Mouse (Mus musculus) neural tube, embryonic 13.5 days (tissue): ENCODE measurements around the gene E330017A01Rik. TPM values are rescaled to one million over a fixed set of nuclear protein-coding genes. Genes with fewer than 3 reads are reported as not detected.

ENCODE experiments used
- ATAC-seq: fragments of 200-750 bp; cut with Nextera tagmentation; 2 replicates; pipeline ENCODE4 v1.8.0; 2017; ENCODE audit warnings: low read depth, mild to moderate bottlenecking, moderate TSS enrichment, moderate library complexity
- H3K27ac ChIP-seq: fragments of 300-500 bp; sonication (generic); replicated peaks from 2 replicates; pipeline ENCODE4 v1.5.1; 2015; ENCODE audit warnings: moderate library complexity, mild to moderate bottlenecking, inconsistent platforms
- H3K27me3 ChIP-seq: fragments of 300-500 bp; sonication (generic); 2 replicates; pipeline ENCODE4 v1.6.1; 2015; ENCODE audit warnings: mild to moderate bottlenecking, inconsistent platforms
- H3K36me3 ChIP-seq: fragments of 300-500 bp; sonication (generic); 2 replicates; pipeline ENCODE4 v1.6.1; 2015; ENCODE audit warnings: mild to moderate bottlenecking, inconsistent platforms
- H3K4me1 ChIP-seq: fragments of 300-500 bp; sonication (generic); replicated peaks from 2 replicates; pipeline ENCODE4 v1.6.1; 2015; ENCODE audit warnings: inconsistent platforms
- H3K4me2 ChIP-seq: fragments of 300-500 bp; sonication (generic); 2 replicates; pipeline ENCODE4 v1.6.1; 2015; ENCODE audit warnings: inconsistent platforms, mild to moderate bottlenecking, moderate library complexity
- H3K4me3 ChIP-seq: fragments of 300-500 bp; sonication (generic); 2 replicates; pipeline ENCODE4 v1.5.1; 2015; ENCODE audit warnings: mild to moderate bottlenecking, inconsistent platforms
- H3K9ac ChIP-seq: fragments of 300-500 bp; sonication (generic); 2 replicates; pipeline ENCODE4 v1.6.1; 2015; ENCODE audit warnings: moderate library complexity, mild to moderate bottlenecking, inconsistent platforms
- H3K9me3 ChIP-seq: fragments of 300-500 bp; sonication (generic); 2 replicates; pipeline ENCODE4 v1.6.1; 2016; ENCODE audit warnings: inconsistent platforms
- WGBS: fragments of 180-500 bp; shearing (Covaris S2); methylation state at CpG from one replicate; pipeline ENCODE4 v1.1.7; 2015; 5-methylcytosine and 5-hydroxymethylcytosine counted together
- polyA plus RNA-seq: library from polyadenylated mRNA; unstranded; fragments of >200 nt; fragmentation: Nextera tagmentation; extraction: Ambion mirVana; gene quantifications from 2 replicates; pipeline ENCODE4 v1.2.1, GENCODE M21; 2015

Gene E330017A01Rik
- polyA plus RNA-seq, 1 experiment from 2014 or later, result 0.24 TPM

- 90% methylated on average over 6 of the region's 6 CpGs for WGBS
- no peak overlapping the region for H3K9ac ChIP-seq
- H3K36me3 ChIP-seq, result no peaks in the 10 kb centered on the region
- H3K4me1 ChIP-seq, result no peaks in the 10 kb centered on the region
- H3K27ac ChIP-seq, result no peak overlapping the region
- no peak for ATAC-seq
- H3K4me2 ChIP-seq, result no peak overlapping the region
- no peaks in the 10 kb centered on the region for H3K27me3 ChIP-seq
- no peaks in the 10 kb centered on the region for H3K9me3 ChIP-seq
- H3K4me3 ChIP-seq, result no peak overlapping the region
Measured at GRCm38 (mm10) chr16:58658668-58659067, 20.1 kb upstream of the E330017A01Rik start.

GRCm38 (mm10) chr16:58656526-58656925 lies 18.0 kb upstream of the E330017A01Rik start:
- no peak for ATAC-seq
- 91% methylated on average over 4 of the region's 4 CpGs for WGBS

GRCm38 (mm10) chr16:58655751-58656150 lies 17.2 kb upstream of the E330017A01Rik start:
- Histone ChIP-seq H3K9ac (no peak overlapping the region), H3K4me3 (no peak overlapping the region), H3K4me1 (no peaks in the 10 kb centered on the region), H3K36me3 (no peaks in the 10 kb centered on the region), H3K9me3 (no peaks in the 10 kb centered on the region), H3K4me2 (no peak overlapping the region), H3K27ac (no peak overlapping the region), H3K27me3 (no peaks in the 10 kb centered on the region)
- ATAC-seq, result no peak

More at GRCm38 (mm10) chr16:58656526-58656925, 18.0 kb upstream of the E330017A01Rik start:
- H3K9me3 ChIP-seq, result no peaks in the 10 kb centered on the region
- H3K4me2 ChIP-seq, result no peak overlapping the region
- no peak overlapping the region for H3K4me3 ChIP-seq
- H3K4me1 ChIP-seq, result no peaks in the 10 kb centered on the region
- H3K36me3 ChIP-seq, result no peaks in the 10 kb centered on the region
- H3K27me3 ChIP-seq, result no peaks in the 10 kb centered on the region
- no peak overlapping the region for H3K9ac ChIP-seq
- H3K27ac ChIP-seq, result no peak overlapping the region

GRCm38 (mm10) chr16:58649979-58650378 lies 11.4 kb upstream of the E330017A01Rik start:
- no peaks in the 10 kb centered on the region for H3K36me3 ChIP-seq
- no peak overlapping the region for H3K4me2 ChIP-seq
- no peak overlapping the region for H3K4me3 ChIP-seq
- no peaks in the 10 kb centered on the region for H3K9me3 ChIP-seq
- WGBS, result 95% methylated on average over 10 of the region's 10 CpGs
- no peaks in the 10 kb centered on the region for H3K27me3 ChIP-seq
- no peak overlapping the region for H3K9ac ChIP-seq
- H3K27ac ChIP-seq, result no peak overlapping the region
- H3K4me1 ChIP-seq, result no peaks in the 10 kb centered on the region
- no peak for ATAC-seq

GRCm38 (mm10) chr16:58638016-58638415 lies 523 bp downstream of the E330017A01Rik start:
- H3K27ac ChIP-seq, result no peak overlapping the region
- no peak overlapping the region for H3K4me3 ChIP-seq
- H3K4me1 ChIP-seq, result no peaks in the 10 kb centered on the region
- no peaks in the 10 kb centered on the region for H3K27me3 ChIP-seq
- H3K36me3 ChIP-seq, result no peaks in the 10 kb centered on the region
- WGBS, result 80% methylated on average over 7 of the region's 7 CpGs
- H3K9me3 ChIP-seq, result no peaks in the 10 kb centered on the region
- no peak overlapping the region for H3K9ac ChIP-seq
- ATAC-seq, result no peak
- no peak overlapping the region for H3K4me2 ChIP-seq

- H3K27me3 ChIP-seq, result no peaks in the 10 kb centered on the region
- no peaks in the 10 kb centered on the region for H3K4me1 ChIP-seq
- H3K4me3 ChIP-seq, result no peak overlapping the region
- no peak overlapping the region for H3K9ac ChIP-seq
- no peaks in the 10 kb centered on the region for H3K36me3 ChIP-seq
- ATAC-seq, result no peak
- 88% methylated on average over 4 of the region's 4 CpGs for WGBS
- H3K27ac ChIP-seq, result no peak overlapping the region
- no peaks in the 10 kb centered on the region for H3K9me3 ChIP-seq
- H3K4me2 ChIP-seq, result no peak overlapping the region
Measured at GRCm38 (mm10) chr16:58637448-58637847, 1.1 kb downstream of the E330017A01Rik start.

- no peak overlapping the region for H3K27ac ChIP-seq
- H3K27me3 ChIP-seq, result no peaks in the 10 kb centered on the region
- H3K36me3 ChIP-seq, result no peaks in the 10 kb centered on the region
- no peaks in the 10 kb centered on the region for H3K9me3 ChIP-seq
- 53% methylated on average over 2 of the region's 2 CpGs for WGBS
- H3K4me3 ChIP-seq, result no peak overlapping the region
- H3K4me1 ChIP-seq, result no peaks in the 10 kb centered on the region
- H3K4me2 ChIP-seq, result no peak overlapping the region
- no peak overlapping the region for H3K9ac ChIP-seq
- ATAC-seq, result no peak
Measured at GRCm38 (mm10) chr16:58635866-58636265, 2.7 kb downstream of the E330017A01Rik start.

- Histone ChIP-seq H3K9me3 (no peaks in the 10 kb centered on the region), H3K4me3 (no peak overlapping the region), H3K27me3 (no peaks in the 10 kb centered on the region), H3K27ac (no peak overlapping the region), H3K9ac (no peak overlapping the region), H3K36me3 (no peaks in the 10 kb centered on the region), H3K4me1 (no peaks in the 10 kb centered on the region), H3K4me2 (no peak overlapping the region)
- 65% methylated on average over 2 of the region's 2 CpGs for WGBS
- ATAC-seq, result no peak
Measured at GRCm38 (mm10) chr16:58629736-58630135, 8.8 kb downstream of the E330017A01Rik start.

- no peak overlapping the region for H3K27ac ChIP-seq
- no peaks in the 10 kb centered on the region for H3K27me3 ChIP-seq
- no peak overlapping the region for H3K9ac ChIP-seq
- no peaks in the 10 kb centered on the region for H3K9me3 ChIP-seq
- H3K4me3 ChIP-seq, result no peak overlapping the region
- no peak for ATAC-seq
- H3K36me3 ChIP-seq, result no peaks in the 10 kb centered on the region
- 92% methylated on average over 5 of the region's 5 CpGs for WGBS
- no peaks in the 10 kb centered on the region for H3K4me1 ChIP-seq
- H3K4me2 ChIP-seq, result no peak overlapping the region
Measured at GRCm38 (mm10) chr16:58628968-58629367, 9.6 kb downstream of the E330017A01Rik start.

GRCm38 (mm10) chr16:58628336-58628680 lies 10.2 kb downstream of the E330017A01Rik start:
- WGBS, result 100% methylated on average over 2 of the region's 2 CpGs
- no peaks in the 10 kb centered on the region for H3K36me3 ChIP-seq
- ATAC-seq, result no peak
- H3K27ac ChIP-seq, result no peak overlapping the region
- no peak overlapping the region for H3K4me2 ChIP-seq
- no peaks in the 10 kb centered on the region for H3K4me1 ChIP-seq
- H3K9me3 ChIP-seq, result no peaks in the 10 kb centered on the region
- H3K4me3 ChIP-seq, result no peak overlapping the region
- H3K27me3 ChIP-seq, result no peaks in the 10 kb centered on the region
- H3K9ac ChIP-seq, result no peak overlapping the region

- Histone ChIP-seq H3K4me1 (no peaks in the 10 kb centered on the region), H3K9me3 (no peaks in the 10 kb centered on the region), H3K27me3 (no peaks in the 10 kb centered on the region), H3K27ac (no peak overlapping the region), H3K9ac (no peak overlapping the region), H3K36me3 (no peaks in the 10 kb centered on the region), H3K4me3 (no peak overlapping the region), H3K4me2 (no peak overlapping the region)
- ATAC-seq, result no peak
- 91% methylated on average over 4 of the region's 4 CpGs for WGBS
Measured at GRCm38 (mm10) chr16:58627597-58628335, 10.8 kb downstream of the E330017A01Rik start.

- 95% methylated on average over 6 of the region's 6 CpGs for WGBS
- no peaks in the 10 kb centered on the region for H3K27me3 ChIP-seq
- no peak for ATAC-seq
Measured at GRCm38 (mm10) chr16:58623944-58624343, 14.6 kb downstream of the E330017A01Rik start.

GRCm38 (mm10) chr16:58623114-58623513 lies 15.4 kb downstream of the E330017A01Rik start:
- WGBS, result 73% methylated on average over 4 of the region's 4 CpGs
- Histone ChIP-seq H3K9ac (no peak overlapping the region), H3K4me1 (no peaks in the 10 kb centered on the region), H3K4me2 (no peak overlapping the region), H3K36me3 (no peaks in the 10 kb centered on the region), H3K27ac (no peak overlapping the region), H3K9me3 (no peaks in the 10 kb centered on the region), H3K4me3 (no peak overlapping the region), H3K27me3 (no peaks in the 10 kb centered on the region)
- ATAC-seq, result no peak

More at GRCm38 (mm10) chr16:58623944-58624343, 14.6 kb downstream of the E330017A01Rik start:
- H3K4me2 ChIP-seq, result no peak overlapping the region
- no peaks in the 10 kb centered on the region for H3K9me3 ChIP-seq
- no peaks in the 10 kb centered on the region for H3K36me3 ChIP-seq
- H3K9ac ChIP-seq, result no peak overlapping the region
- H3K27ac ChIP-seq, result no peak overlapping the region
- H3K4me3 ChIP-seq, result no peak overlapping the region
- no peaks in the 10 kb centered on the region for H3K4me1 ChIP-seq
